Mouse (Mus musculus): ENCODE data around the gene Tspan17. TPM values are rescaled to one million over a fixed set of nuclear protein-coding genes. Genes with fewer than 3 reads are reported as not detected.

Tspan17 gene
- polyA plus RNA-seq, 1 experiment from 2014 or later: 5.2 TPM

- Histone ChIP-seq H3K36me3 (no peaks in the 10 kb centered on the region), H3K9me3 (no peaks in the 10 kb centered on the region), H3K4me1 (peaks cover 18% of the 10 kb centered on the region), H3K27me3 (ENCODE audit: insufficient read depth, poor library complexity, severe bottlenecking) (peaks cover 13% of the 10 kb centered on the region), H3K27ac (no peak overlapping the region), H3K4me3 (no peak overlapping the region)
- WGBS: 50% methylated on average over 6 of the region's 6 CpGs
- DNase-seq (ENCODE audit: low spot score): no peak
Measured at GRCm38 (mm10) chr13:54828508-54828907, 39.3 kb downstream of the Tspan17 start.

GRCm38 (mm10) chr13:54829450-54829849, 40.3 kb downstream of the Tspan17 start:
- peaks cover 11% of the 10 kb centered on the region; the same call in 1 of the 2 replicates for H3K4me1 ChIP-seq
- no peak for DNase-seq (ENCODE audit: low spot score)
- no peak overlapping the region for H3K27ac ChIP-seq
- no peaks in the 10 kb centered on the region for H3K9me3 ChIP-seq
- WGBS: 3% methylated on average over 13 of the region's 13 CpGs
- peaks cover 5% of the 10 kb centered on the region; the same call in 1 of the 2 replicates for H3K27me3 ChIP-seq (ENCODE audit: insufficient read depth, poor library complexity, severe bottlenecking)
- H3K36me3 ChIP-seq: no peaks in the 10 kb centered on the region
- peak overlapping the region; percentile 16; the same call in 1 of the 2 replicates for H3K4me3 ChIP-seq

GRCm38 (mm10) chr13:54836351-54837030, 47.3 kb downstream of the Tspan17 start:
- WGBS: 81% methylated on average over 14 of the region's 14 CpGs
- DNase-seq (ENCODE audit: low spot score): no peak
- no peak overlapping the region for H3K27ac ChIP-seq
- H3K9me3 ChIP-seq: no peaks in the 10 kb centered on the region
- H3K4me3 ChIP-seq: no peak overlapping the region
- H3K36me3 ChIP-seq: no peaks in the 10 kb centered on the region
- peaks cover 20% of the 10 kb centered on the region; the same call in 1 of the 2 replicates for H3K27me3 ChIP-seq (ENCODE audit: insufficient read depth, poor library complexity, severe bottlenecking)
- H3K4me1 ChIP-seq: peaks cover 7% of the 10 kb centered on the region; the same call in 1 of the 2 replicates

GRCm38 (mm10) chr13:54837061-54837460, 47.9 kb downstream of the Tspan17 start:
- DNase-seq (ENCODE audit: low spot score): no peak
- Histone ChIP-seq H3K36me3 (no peaks in the 10 kb centered on the region), H3K27ac (no peak overlapping the region), H3K27me3 (ENCODE audit: insufficient read depth, poor library complexity, severe bottlenecking) (peaks cover 20% of the 10 kb centered on the region; the same call in 1 of the 2 replicates), H3K4me3 (no peak overlapping the region), H3K4me1 (peaks cover 7% of the 10 kb centered on the region; the same call in 1 of the 2 replicates), H3K9me3 (no peaks in the 10 kb centered on the region)
- WGBS: 68% methylated on average over 5 of the region's 5 CpGs

GRCm38 (mm10) chr13:54837471-54837889, 48.3 kb downstream of the Tspan17 start:
- WGBS: 14% methylated on average over 9 of the region's 9 CpGs
- H3K27ac ChIP-seq: no peak overlapping the region
- DNase-seq (ENCODE audit: low spot score): no peak

GRCm38 (mm10) chr13:54838540-54838939, 49.4 kb downstream of the Tspan17 start:
- Histone ChIP-seq H3K4me3 (no peak overlapping the region), H3K27ac (no peak overlapping the region), H3K27me3 (ENCODE audit: insufficient read depth, poor library complexity, severe bottlenecking) (peaks cover 20% of the 10 kb centered on the region; the same call in 1 of the 2 replicates), H3K9me3 (no peaks in the 10 kb centered on the region), H3K4me1 (peaks cover 7% of the 10 kb centered on the region; the same call in 1 of the 2 replicates), H3K36me3 (no peaks in the 10 kb centered on the region)
- WGBS: 82% methylated on average over 15 of the region's 15 CpGs
- DNase-seq (ENCODE audit: low spot score): no peak

More at GRCm38 (mm10) chr13:54837471-54837889, 48.3 kb downstream of the Tspan17 start:
- Histone ChIP-seq H3K4me1 (peaks cover 7% of the 10 kb centered on the region; the same call in 1 of the 2 replicates), H3K9me3 (no peaks in the 10 kb centered on the region), H3K27me3 (ENCODE audit: insufficient read depth, poor library complexity, severe bottlenecking) (peaks cover 20% of the 10 kb centered on the region; the same call in 1 of the 2 replicates), H3K4me3 (no peak overlapping the region), H3K36me3 (no peaks in the 10 kb centered on the region)

GRCm38 (mm10) chr13:54839211-54839610, 50.0 kb downstream of the Tspan17 start:
- WGBS: 63% methylated on average over 6 of the region's 6 CpGs
- Histone ChIP-seq H3K36me3 (no peaks in the 10 kb centered on the region), H3K4me3 (no peak overlapping the region), H3K4me1 (peaks cover 10% of the 10 kb centered on the region; the same call in 1 of the 2 replicates), H3K27me3 (ENCODE audit: insufficient read depth, poor library complexity, severe bottlenecking) (peaks cover 26% of the 10 kb centered on the region; the same call in 1 of the 2 replicates), H3K9me3 (no peaks in the 10 kb centered on the region), H3K27ac (no peak overlapping the region)
- DNase-seq (ENCODE audit: low spot score): no peak

GRCm38 (mm10) chr13:54844579-54844978, 55.4 kb downstream of the Tspan17 start:
- H3K27ac ChIP-seq: no peak overlapping the region
- 0 out of 2 replicates have a peak, but pooled peaks cover 3% of the 10 kb centered on the region for H3K4me1 ChIP-seq
- H3K27me3 ChIP-seq (ENCODE audit: insufficient read depth, poor library complexity, severe bottlenecking): peaks cover 33% of the 10 kb centered on the region
- no peaks in the 10 kb centered on the region for H3K36me3 ChIP-seq
- no peak overlapping the region for H3K4me3 ChIP-seq
- DNase-seq (ENCODE audit: low spot score): no peak
- whole genome bisulfite sequencing: 54% methylated on average over 8 of the region's 8 CpGs
- no peaks in the 10 kb centered on the region for H3K9me3 ChIP-seq

Other genes with a start within 250 kb of the Tspan17 start
- 146 and 148 TPM in 2 replicates for gene 4833439L19Rik, start 223.9 kb upstream of the Tspan17 start, polyA plus RNA-seq (2016; fragmentation: Nextera tagmentation; extraction: Ambion mirVana)
- 22.8 and 30.1 TPM in 2 replicates for gene Arl10, start 214.4 kb upstream of the Tspan17 start, polyA plus RNA-seq (2016; fragmentation: Nextera tagmentation; extraction: Ambion mirVana)
- 79.6 and 112 TPM in 2 replicates for gene Nop16, start 199.3 kb upstream of the Tspan17 start, polyA plus RNA-seq (2016; fragmentation: Nextera tagmentation; extraction: Ambion mirVana)
- gene Higd2a, start 199.2 kb upstream of the Tspan17 start, polyA plus RNA-seq (2016; fragmentation: Nextera tagmentation; extraction: Ambion mirVana): 179 and 208 TPM in 2 replicates
- gene Cltb, start 178.0 kb upstream of the Tspan17 start, polyA plus RNA-seq (2016; fragmentation: Nextera tagmentation; extraction: Ambion mirVana): 32.1 and 36.5 TPM in 2 replicates
- gene Faf2, start 167.6 kb upstream of the Tspan17 start, polyA plus RNA-seq (2016; fragmentation: Nextera tagmentation; extraction: Ambion mirVana): 58.7 and 68.8 TPM in 2 replicates
- 68.1 and 96.1 TPM in 2 replicates for gene Rnf44, start 95.5 kb upstream of the Tspan17 start, polyA plus RNA-seq (2016; fragmentation: Nextera tagmentation; extraction: Ambion mirVana)
- 0.06 and 1.2 TPM in 2 replicates for gene Cdhr2, start 87.9 kb upstream of the Tspan17 start, polyA plus RNA-seq (2016; fragmentation: Nextera tagmentation; extraction: Ambion mirVana)
- gene Gprin1, start 39.5 kb upstream of the Tspan17 start, polyA plus RNA-seq (2016; fragmentation: Nextera tagmentation; extraction: Ambion mirVana): 0.03 and 0.06 TPM in 2 replicates
- gene Sncb, start 22.8 kb upstream of the Tspan17 start, polyA plus RNA-seq (2016; fragmentation: Nextera tagmentation; extraction: Ambion mirVana): 0.13 TPM in 1 of 2 replicates, not detected in the other
- not detected in 2 replicates for gene Eif4e1b, start 5.4 kb upstream of the Tspan17 start, polyA plus RNA-seq (2016; fragmentation: Nextera tagmentation; extraction: Ambion mirVana)
- 1.8 and 2.1 TPM in 2 replicates for gene Unc5a, start 160.0 kb downstream of the Tspan17 start, polyA plus RNA-seq (2016; fragmentation: Nextera tagmentation; extraction: Ambion mirVana)
- 0.43 TPM in 1 of 2 replicates, not detected in the other for gene Hk3, start 232.0 kb downstream of the Tspan17 start, polyA plus RNA-seq (2016; fragmentation: Nextera tagmentation; extraction: Ambion mirVana)